Mouse (Mus musculus) kidney, adult 2 months (tissue): ENCODE data around the gene Tmed4.
A peak's percentile ranks its signal among the peaks of the same experiment; 100 is the strongest.

Experiments
- CTCF ChIP-seq: fragments of 200-500 bp; conservative IDR thresholded peaks from 2 replicates; pipeline ENCODE4 v1.5.1; 2011; ENCODE audit warnings: low read depth, mild to moderate bottlenecking, control low read depth, low read length, moderate library complexity, mixed read lengths; ENCODE audit not compliant: insufficient read depth, insufficient read length
- POLR2A ChIP-seq: fragments of 200-500 bp; IDR thresholded peaks from one replicate; pipeline ENCODE4 v1.6.1; 2011; ENCODE audit warnings: low read depth, low read length, control low read depth

GRCm38 (mm10) chr11:6291401-6292115 lies 16.9 kb upstream of the Tmed4 start, which contains the start of gene Ogdh:
- TF ChIP-seq POLR2A (peak; percentile 61), CTCF (no peak)
